ENCODE assay signal across 10 mouse cellular contexts in the genomic region with DNA sequence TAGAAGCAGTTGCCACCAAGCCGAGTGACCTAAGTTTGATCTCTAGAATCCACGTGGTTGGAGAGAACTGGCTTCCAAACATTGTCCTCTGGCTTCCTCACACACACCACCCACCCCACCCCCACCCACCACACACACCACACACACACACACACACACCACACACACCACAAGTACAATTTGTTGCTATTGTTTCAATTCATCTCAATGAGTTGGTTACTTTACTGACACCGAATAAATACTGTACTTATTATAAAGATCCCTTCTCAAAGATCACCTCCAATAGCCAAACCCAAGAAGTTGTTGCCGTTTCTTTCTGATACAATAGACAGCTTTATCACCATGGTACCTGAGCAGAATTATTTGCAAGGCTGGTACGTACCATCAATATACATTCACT. TPM values are rescaled to one million over a fixed set of nuclear protein-coding genes. Genes with fewer than 3 reads are reported as not detected.
DNase-seq lines count a peak whose midpoint lies in the region; ATAC-seq and TF ChIP-seq lines count a peak whose summit lies in the region.
"Had no signal": no experiment of that assay in that cellular context is flagged by ENCODE, and none has a peak within 500 bp of the region (broad histone marks: within the 10 kb centered on the region; RNA-seq: fewer than 3 reads in every experiment).

A gene (minus strand): TSS at position 101 of the 400 bp plus-strand sequence.

- no peak within 1 kb of the TSS for H3K27ac ChIP-seq in heart, embryonic 14.5 days (replicated peaks in 1 of 2; ENCODE audit: control insufficient read depth in 1 of 2, insufficient read depth in 1 of 2, low read depth in 2 of 2, low read length in 2 of 2)
- H3K27ac ChIP-seq in ES-Bruce4 (ENCODE audit: insufficient read depth, low read length) = no peak within 1 kb of the TSS
- H3K27ac ChIP-seq in forebrain, embryonic 16.5 days (ENCODE audit: low read length) = no peak within 1 kb of the TSS
- no peak within 1 kb of the TSS for H3K27ac ChIP-seq in limb, embryonic 10.5 days
- H3K27ac ChIP-seq in liver, embryonic 12.5 days = no peak within 1 kb of the TSS

- no peak for DNase-seq in heart, postnatal 4 days
- no peak for DNase-seq in limb, embryonic 10.5 days (ENCODE audit: low spot score)
- no peak for DNase-seq in cerebellum, adult 18-20 months
- DNase-seq in cerebellum, postnatal 14 days = no peak
- DNase-seq: adrenal gland, postnatal 14 days; kidney, adult 11 months had no signal

- H3K27me3 ChIP-seq in heart, embryonic 14.5 days (ENCODE audit: control insufficient read depth, insufficient read depth, low read length) = peaks cover 47% of the 10 kb centered on the region
- no peaks in the 10 kb centered on the region; the same call in 1 of the 2 replicates for H3K27me3 ChIP-seq in ES-Bruce4 (ENCODE audit: control insufficient read depth, insufficient read depth, low read length, poor library complexity, severe bottlenecking)
- peaks cover 41% of the 10 kb centered on the region for H3K27me3 ChIP-seq in forebrain, embryonic 16.5 days (replicated peaks; ENCODE audit: control insufficient read depth, insufficient read depth, low read length)
- H3K27me3 ChIP-seq in limb, embryonic 10.5 days (ENCODE audit: low read depth, poor library complexity, severe bottlenecking) = peaks cover 55% of the 10 kb centered on the region
- peaks cover 54% of the 10 kb centered on the region for H3K27me3 ChIP-seq in liver, embryonic 12.5 days (replicated peaks)

- H3K9me3 ChIP-seq in heart, embryonic 14.5 days (ENCODE audit: control insufficient read depth, low read length) = no peaks in the 10 kb centered on the region
- no peaks in the 10 kb centered on the region for H3K9me3 ChIP-seq in ES-Bruce4 (replicated peaks; ENCODE audit: control insufficient read depth, insufficient read depth, low read length, poor library complexity, severe bottlenecking)
- H3K9me3 ChIP-seq in forebrain, embryonic 16.5 days (ENCODE audit: control insufficient read depth, low read length) = no peaks in the 10 kb centered on the region
- no peaks in the 10 kb centered on the region for H3K9me3 ChIP-seq in limb, embryonic 10.5 days (replicated peaks)
- no peaks in the 10 kb centered on the region for H3K9me3 ChIP-seq in liver, embryonic 12.5 days (replicated peaks)

- no peak within 1 kb of the TSS for H3K9ac ChIP-seq in heart, embryonic 14.5 days (ENCODE audit: low read length)
- H3K9ac ChIP-seq in ES-Bruce4 (ENCODE audit: low read depth, poor library complexity, severe bottlenecking) = no peak within 1 kb of the TSS
- H3K9ac ChIP-seq in forebrain, embryonic 16.5 days (replicated peaks; ENCODE audit: low read depth, low read length) = no peak within 1 kb of the TSS
- no peak within 1 kb of the TSS for H3K9ac ChIP-seq in liver, embryonic 12.5 days

- no peaks in the 10 kb centered on the region for H3K36me3 ChIP-seq in heart, embryonic 14.5 days (ENCODE audit: control insufficient read depth, insufficient read depth, low read length)
- no peaks in the 10 kb centered on the region for H3K36me3 ChIP-seq in ES-Bruce4 (ENCODE audit: control insufficient read depth, insufficient read depth, low read length, poor library complexity, severe bottlenecking)
- no peaks in the 10 kb centered on the region for H3K36me3 ChIP-seq in forebrain, embryonic 16.5 days (ENCODE audit: control insufficient read depth, insufficient read depth)
- H3K36me3 ChIP-seq in limb, embryonic 10.5 days = no peaks in the 10 kb centered on the region
- H3K36me3 ChIP-seq in liver, embryonic 12.5 days = no peaks in the 10 kb centered on the region

- TF ChIP-seq POLR2A in ES-Bruce4 (IDR thresholded peaks at IDR 0.05; ENCODE audit: insufficient read depth, low read length) = no peak

- TF ChIP-seq CTCF in ES-Bruce4 (IDR thresholded peaks at IDR 0.05; ENCODE audit: low read depth, low read length) = no peak

- WGBS in heart, embryonic 14.5 days = 76% methylated on average over 5 of the region's 5 CpGs
- WGBS in forebrain, embryonic 16.5 days = 84% methylated on average over 5 of the region's 5 CpGs
- 83% methylated on average over 5 of the region's 5 CpGs for WGBS in limb, embryonic 10.5 days
- WGBS in liver, embryonic 12.5 days (ENCODE audit: insufficient replicate concordance) = 62% methylated on average over 5 of the region's 5 CpGs

- H3K4me1 ChIP-seq in heart, embryonic 14.5 days (ENCODE audit: control insufficient read depth in 2 of 2, insufficient read depth in 2 of 2, low read length in 2 of 2) = peaks cover 2 to 9% of the 10 kb centered on the region in 2 experiments; a peak in 2 of 4 replicates
- no peaks in the 10 kb centered on the region for H3K4me1 ChIP-seq in ES-Bruce4 (ENCODE audit: control insufficient read depth, insufficient read depth, low read length)
- H3K4me1 ChIP-seq in forebrain, embryonic 16.5 days (replicated peaks; ENCODE audit: control insufficient read depth, insufficient read depth, low read length) = peaks cover 19% of the 10 kb centered on the region
- H3K4me1 ChIP-seq in limb, embryonic 10.5 days = peaks cover 33% of the 10 kb centered on the region
- H3K4me1 ChIP-seq in liver, embryonic 12.5 days = peaks cover 5% of the 10 kb centered on the region; the same call in 1 of the 2 replicates

- peak within 1 kb of the TSS; percentile 70 for H3K4me2 ChIP-seq in heart, embryonic 14.5 days (ENCODE audit: low read length)
- H3K4me2 ChIP-seq in forebrain, embryonic 16.5 days (ENCODE audit: low read length) = peak within 1 kb of the TSS; percentile 71
- H3K4me2 ChIP-seq in liver, embryonic 12.5 days = no peak within 1 kb of the TSS; the same call in 1 of the 2 replicates

- H3K4me3 ChIP-seq in heart, embryonic 14.5 days (ENCODE audit: control insufficient read depth in 1 of 2, insufficient read depth in 1 of 2, low read depth in 1 of 2, low read length in 2 of 2) = peak within 1 kb of the TSS in 1 of 2 experiments; percentile 41; a peak in 2 of 4 replicates
- H3K4me3 ChIP-seq in ES-Bruce4 (ENCODE audit: low read depth, low read length) = peak within 1 kb of the TSS; percentile 51; the same call in 1 of the 2 replicates
- H3K4me3 ChIP-seq in forebrain, embryonic 16.5 days (replicated peaks; ENCODE audit: low read length) = peak within 1 kb of the TSS; percentile 43
- peak within 1 kb of the TSS; percentile 56 for H3K4me3 ChIP-seq in limb, embryonic 10.5 days
- H3K4me3 ChIP-seq in liver, embryonic 12.5 days = no peak within 1 kb of the TSS

- ATAC-seq in heart, embryonic 14.5 days (ENCODE audit: insufficient number of reproducible peaks, insufficient read depth, low FRiP score, low read depth) = no peak
- no peak for ATAC-seq in forebrain, embryonic 16.5 days
- no peak for ATAC-seq in liver, embryonic 12.5 days

- TF ChIP-seq EP300 in ES-Bruce4 (IDR thresholded peaks at IDR 0.05; ENCODE audit: insufficient read depth, low read depth, low read length) = no peak

RNA-seq across cellular contexts. Expression of the gene that starts here (rescaled TPM):
- not detected in 2 replicates for polyA plus RNA-seq in heart, embryonic 14.5 days (2014; fragmentation: Nextera tagmentation; extraction: Ambion mirVana)
- not detected for total RNA-seq in heart, postnatal 4 days (2021)
- not detected in 2 replicates for polyA plus RNA-seq in ES-Bruce4 (2011; ENCODE audit: insufficient read depth, insufficient read length, low read depth, missing spikeins)
- 0.93 and 1.2 TPM in 2 replicates for polyA plus RNA-seq in forebrain, embryonic 16.5 days (2015; fragmentation: Nextera tagmentation; extraction: Ambion mirVana)
- polyA plus RNA-seq in limb, embryonic 10.5 days (2016; fragmentation: Nextera tagmentation; extraction: Ambion mirVana) = 0.11 and 1.4 TPM in 2 replicates
- not detected in 2 replicates for polyA plus RNA-seq in liver, embryonic 12.5 days (2016; fragmentation: Nextera tagmentation; extraction: Ambion mirVana)
